Mouse (Mus musculus) midbrain, postnatal 0 days (tissue): ENCODE measurements around the gene B3galt6. TPM values are rescaled to one million over a fixed set of nuclear protein-coding genes. Genes with fewer than 3 reads are reported as not detected.

Experiments used
- ATAC-seq: fragments of 200-750 bp; cut with Nextera tagmentation; 2 replicates; pipeline ENCODE4 v1.8.0; 2017; ENCODE audit warnings: moderate number of reproducible peaks, mild to moderate bottlenecking, moderate TSS enrichment, moderate library complexity; ENCODE audit not compliant: low FRiP score
- DNase-seq: peaks from one replicate; pipeline ENCODE4 v3.0.0-alpha.2; 2015; ENCODE audit warnings: low spot score
- H3K27ac ChIP-seq: fragments of 300-500 bp; sonication (generic); 2 replicates; pipeline ENCODE4 v1.5.1; 2014; ENCODE audit warnings: low read depth, mild to moderate bottlenecking, low read length, mixed read lengths
- H3K27me3 ChIP-seq: fragments of 300-500 bp; sonication (generic); 2 replicates; pipeline ENCODE4 v1.6.1; 2014; ENCODE audit warnings: low read length, control low read depth, mixed read lengths; ENCODE audit not compliant: insufficient read depth
- H3K36me3 ChIP-seq: fragments of 300-500 bp; sonication (generic); 2 replicates; pipeline ENCODE4 v1.6.1; 2014; ENCODE audit warnings: low read length, control low read depth, mixed read lengths; ENCODE audit not compliant: insufficient read depth
- H3K4me1 ChIP-seq: fragments of 300-500 bp; sonication (generic); 2 replicates; pipeline ENCODE4 v1.6.1; 2014; ENCODE audit warnings: mild to moderate bottlenecking, control low read depth, antibody characterized with exemption, low read length, mixed read lengths; ENCODE audit not compliant: insufficient read depth
- H3K4me2 ChIP-seq: fragments of 300-500 bp; sonication (generic); 2 replicates; pipeline ENCODE4 v1.6.1; 2014; ENCODE audit warnings: low read depth, mild to moderate bottlenecking, low read length, mixed read lengths; ENCODE audit not compliant: poor library complexity, severe bottlenecking
- H3K4me3 ChIP-seq: fragments of 300-500 bp; sonication (generic); 2 replicates; pipeline ENCODE4 v1.5.1; 2014; ENCODE audit warnings: low read depth, mild to moderate bottlenecking, low read length, moderate library complexity
- H3K9ac ChIP-seq: fragments of 300-500 bp; sonication (generic); replicated peaks from 2 replicates; pipeline ENCODE4 v1.6.1; 2014; ENCODE audit warnings: mild to moderate bottlenecking, low read length, moderate library complexity, mixed read lengths; ENCODE audit not compliant: poor library complexity, severe bottlenecking
- H3K9me3 ChIP-seq: fragments of 300-500 bp; sonication (generic); 2 replicates; pipeline ENCODE4 v1.6.1; 2016; ENCODE audit warnings: low read length, control low read depth
- CTCF ChIP-seq: IDR thresholded peaks from 2 replicates; pipeline ENCODE4 v1.5.1; 2016; ENCODE audit warnings: antibody characterized with exemption, mild to moderate bottlenecking
- WGBS: fragments of 180-500 bp; shearing (Covaris S2); extraction: QIAGEN DNeasy Blood & Tissue Kit; methylation state at CpG from one replicate; pipeline ENCODE4 v1.1.7; 2014; 5-methylcytosine and 5-hydroxymethylcytosine counted together
- polyA plus RNA-seq: library from polyadenylated mRNA; unstranded; fragments of >200 nt; fragmentation: Nextera tagmentation; extraction: Ambion mirVana; gene quantifications from 2 replicates; pipeline ENCODE4 v1.2.1, GENCODE M21; 2015
- total RNA-seq: library from RNA; depleted of rRNA; stranded (reverse); fragments of >200 nt; gene quantifications from 2 replicates; pipeline ENCODE4 v1.2.3, GENCODE M21; 2014; rRNA removed

B3galt6 gene
- total and polyA plus RNA-seq, 2 experiments from 2014 or later = 31.1 to 57.2 TPM

DNA sequence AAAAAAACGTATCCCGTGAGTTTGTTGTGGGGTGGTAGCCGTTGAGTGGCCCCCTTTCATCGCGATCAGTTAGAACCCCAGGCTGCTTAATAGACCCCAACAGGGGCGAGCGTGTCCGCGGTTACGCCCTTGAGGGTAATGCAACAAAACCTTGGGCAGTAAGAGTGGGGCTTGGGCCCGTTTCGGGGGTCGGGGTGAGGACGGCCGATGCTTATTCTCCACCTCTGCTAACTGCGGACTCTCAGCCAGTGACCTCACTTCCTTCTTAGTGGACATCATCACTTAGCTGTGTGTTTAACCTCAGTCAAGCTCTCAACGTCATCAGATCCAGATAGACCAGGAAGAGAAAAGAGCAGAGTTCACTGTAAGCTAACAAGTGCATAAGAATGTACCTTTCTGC lies 48.2 kb downstream of the B3galt6 start:
- Histone ChIP-seq H3K4me3 (peak overlapping the region; percentile 93), H3K27ac (peak overlapping the region; percentile 78), H3K9me3 (no peaks in the 10 kb centered on the region), H3K36me3 (peaks cover 13% of the 10 kb centered on the region; the same call in 1 of the 2 replicates), H3K4me2 (peak overlapping the region; percentile 73), H3K9ac (peak overlapping the region; percentile 90), H3K4me1 (peaks cover 6% of the 10 kb centered on the region; the same call in 1 of the 2 replicates), H3K27me3 (no peaks in the 10 kb centered on the region)
- no peak for TF ChIP-seq CTCF
- ATAC-seq = peak; percentile 25; the same call in 1 of the 2 replicates
- DNase-seq = peak; percentile 18
- WGBS = 0% methylated on average over 17 of the region's 17 CpGs

DNA sequence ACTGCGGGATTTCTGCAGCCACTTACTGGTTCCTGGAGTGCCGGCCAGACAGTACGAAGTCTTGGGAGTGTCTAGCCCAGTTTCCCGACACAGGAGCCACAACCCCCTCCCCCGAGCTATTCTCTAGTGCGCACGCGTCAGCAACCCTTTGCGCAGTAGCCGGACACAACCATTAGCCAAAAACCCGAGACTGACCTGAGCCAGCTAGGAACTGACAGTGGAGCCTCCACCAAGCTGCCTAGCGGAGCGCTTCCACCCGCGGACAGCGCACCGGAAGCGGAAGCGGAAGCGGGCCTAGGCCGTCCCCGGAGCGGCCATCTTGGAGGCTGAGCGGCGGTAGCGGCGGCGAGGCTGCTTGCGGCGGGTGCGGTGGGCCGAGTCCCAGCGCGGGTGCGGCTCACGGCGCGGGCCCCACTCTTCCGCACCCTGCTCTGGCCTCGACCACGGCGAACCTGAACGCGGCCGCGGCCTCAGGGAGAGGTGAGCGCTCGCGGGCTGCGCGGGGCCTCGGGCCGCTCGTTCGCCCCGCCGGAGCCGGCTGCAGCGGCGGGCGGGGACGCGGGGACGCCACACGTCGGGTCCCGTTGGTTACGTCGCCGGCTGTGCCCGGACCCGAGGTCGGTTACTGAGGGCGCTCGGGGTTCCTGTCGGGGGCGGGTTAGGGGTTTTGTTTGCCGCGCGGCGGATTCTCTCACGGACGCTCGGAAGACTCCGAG lies 48.8 kb downstream of the B3galt6 start, which contains the start of gene Ube2j2:
Gene Ube2j2, plus strand, starts transcription at position 298 of the 716 bp plus-strand sequence.
- peak; percentile 98 for ATAC-seq
- TF ChIP-seq CTCF = no peak
- H3K27me3 ChIP-seq = no peaks in the 10 kb centered on the region
- peak within 1 kb of the TSS; percentile 90 for H3K9ac ChIP-seq
- DNase-seq = peak; percentile 97
- peak within 1 kb of the TSS; percentile 93 for H3K4me3 ChIP-seq
- 0 out of 2 replicates have a peak, but pooled peaks cover 9% of the 10 kb centered on the region for H3K36me3 ChIP-seq
- under 1% methylated on average over 70 of the region's 85 CpGs for WGBS
- H3K9me3 ChIP-seq = no peaks in the 10 kb centered on the region
- peak within 1 kb of the TSS; percentile 80 for H3K27ac ChIP-seq
- peak within 1 kb of the TSS; percentile 92 for H3K4me2 ChIP-seq
- H3K4me1 ChIP-seq = peaks cover 6% of the 10 kb centered on the region; the same call in 1 of the 2 replicates

DNA sequence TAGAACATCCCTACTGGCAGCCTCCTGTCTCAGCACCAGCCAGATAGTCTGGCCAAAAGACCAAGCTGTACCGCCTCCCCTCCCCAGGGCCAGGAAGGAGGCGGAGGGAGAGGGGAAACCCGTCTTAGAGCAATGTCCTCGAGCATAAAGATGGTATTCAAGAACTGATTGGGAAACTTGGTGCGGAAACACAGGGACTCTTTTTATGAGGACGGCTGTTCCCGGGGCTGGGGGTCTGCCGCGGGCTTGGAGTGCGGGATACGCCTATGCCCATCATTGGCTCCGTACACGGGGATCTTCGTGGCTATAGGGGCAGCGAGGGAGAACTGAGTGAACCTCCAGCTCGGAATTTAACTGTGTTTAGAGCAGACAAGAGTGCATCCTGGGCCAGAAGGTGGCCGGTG lies 49.4 kb downstream of the B3galt6 start:
- ATAC-seq = peak; percentile 55; the same call in 1 of the 2 replicates
- 0 out of 2 replicates have a peak, but pooled peaks have one; percentile 1 for TF ChIP-seq CTCF
- H3K9me3 ChIP-seq = no peaks in the 10 kb centered on the region

More for the DNA sequence above, 49.4 kb downstream of the B3galt6 start:
- H3K27ac ChIP-seq = peak overlapping the region; percentile 80
- DNase-seq = peak; percentile 49
- peak overlapping the region; percentile 93 for H3K4me3 ChIP-seq
- H3K36me3 ChIP-seq = 0 out of 2 replicates have a peak, but pooled peaks cover 6% of the 10 kb centered on the region
- H3K27me3 ChIP-seq = no peaks in the 10 kb centered on the region
- WGBS = 1% methylated on average over 17 of the region's 17 CpGs
- peaks cover 6% of the 10 kb centered on the region; the same call in 1 of the 2 replicates for H3K4me1 ChIP-seq
- H3K4me2 ChIP-seq = peak overlapping the region; percentile 92
- peak overlapping the region; percentile 75 for H3K9ac ChIP-seq

Other genes starting within 250 kb of the B3galt6 start
- gene Atad3a, start 231.6 kb downstream of the B3galt6 start, total RNA-seq = 52.6 and 69.1 TPM in 2 replicates
- gene Atad3a, start 231.6 kb downstream of the B3galt6 start, polyA plus RNA-seq = 65.9 and 69.9 TPM in 2 replicates
- 42.1 and 42.5 TPM in 2 replicates for gene Vwa1, start 218.0 kb downstream of the B3galt6 start, total RNA-seq
- gene Vwa1, start 218.0 kb downstream of the B3galt6 start, polyA plus RNA-seq = 25.5 and 28.7 TPM in 2 replicates
- 0.66 and 1.6 TPM in 2 replicates for gene Tmem88b, start 206.8 kb downstream of the B3galt6 start, total RNA-seq
- gene Tmem88b, start 206.8 kb downstream of the B3galt6 start, polyA plus RNA-seq = 0.56 and 0.65 TPM in 2 replicates
- not detected in 2 replicates for gene Ankrd65, start 202.2 kb downstream of the B3galt6 start, total RNA-seq
- gene Ankrd65, start 202.2 kb downstream of the B3galt6 start, polyA plus RNA-seq = not detected in 2 replicates
- gene Mrpl20, start 189.8 kb downstream of the B3galt6 start, total RNA-seq = 111 and 123 TPM in 2 replicates
- gene Mrpl20, start 189.8 kb downstream of the B3galt6 start, polyA plus RNA-seq = 279 and 316 TPM in 2 replicates
- 66.3 and 112 TPM in 2 replicates for gene Ccnl2, start 180.2 kb downstream of the B3galt6 start, total RNA-seq
- 78.6 and 88.8 TPM in 2 replicates for gene Ccnl2, start 180.2 kb downstream of the B3galt6 start, polyA plus RNA-seq
- 90.9 and 102 TPM in 2 replicates for gene Aurkaip1, start 161.4 kb downstream of the B3galt6 start, total RNA-seq
- 155 and 158 TPM in 2 replicates for gene Aurkaip1, start 161.4 kb downstream of the B3galt6 start, polyA plus RNA-seq
- 35.5 and 37.2 TPM in 2 replicates for gene Mxra8, start 153.0 kb downstream of the B3galt6 start, total RNA-seq
- 27.2 and 32.7 TPM in 2 replicates for gene Mxra8, start 153.0 kb downstream of the B3galt6 start, polyA plus RNA-seq
- gene Dvl1, start 145.2 kb downstream of the B3galt6 start, total RNA-seq = 141 and 156 TPM in 2 replicates
- gene Dvl1, start 145.2 kb downstream of the B3galt6 start, polyA plus RNA-seq = 17.5 TPM in 2 replicates
- gene Tas1r3, start 129.3 kb downstream of the B3galt6 start, total RNA-seq = 0.38 and 1.2 TPM in 2 replicates
- gene Tas1r3, start 129.3 kb downstream of the B3galt6 start, polyA plus RNA-seq = 0.12 and 0.22 TPM in 2 replicates
- 35.3 and 43.7 TPM in 2 replicates for gene Cptp, start 123.2 kb downstream of the B3galt6 start, total RNA-seq
- gene Cptp, start 123.2 kb downstream of the B3galt6 start, polyA plus RNA-seq = 27.3 and 32.1 TPM in 2 replicates
- 45.0 and 56.0 TPM in 2 replicates for gene Ints11, start 123.1 kb downstream of the B3galt6 start, total RNA-seq
- 53.6 and 56.0 TPM in 2 replicates for gene Ints11, start 123.1 kb downstream of the B3galt6 start, polyA plus RNA-seq
- 71.9 and 95.9 TPM in 2 replicates for gene Pusl1, start 100.9 kb downstream of the B3galt6 start, total RNA-seq
- gene Pusl1, start 100.9 kb downstream of the B3galt6 start, polyA plus RNA-seq = 54.3 and 54.5 TPM in 2 replicates
- 82.6 and 99.3 TPM in 2 replicates for gene Acap3, start 100.8 kb downstream of the B3galt6 start, total RNA-seq
- gene Acap3, start 100.8 kb downstream of the B3galt6 start, polyA plus RNA-seq = 63.3 and 64.5 TPM in 2 replicates
- 76.5 and 82.0 TPM in 2 replicates for gene Ube2j2, start 48.8 kb downstream of the B3galt6 start, total RNA-seq
- 125 and 138 TPM in 2 replicates for gene Ube2j2, start 48.8 kb downstream of the B3galt6 start, polyA plus RNA-seq
- gene C1qtnf12, start 30.3 kb downstream of the B3galt6 start, total RNA-seq = 11.7 and 13.3 TPM in 2 replicates
- gene C1qtnf12, start 30.3 kb downstream of the B3galt6 start, polyA plus RNA-seq = 11.7 and 14.8 TPM in 2 replicates
- gene Sdf4, start 223 bp upstream of the B3galt6 start, total RNA-seq = 84.8 and 105 TPM in 2 replicates
- 111 and 112 TPM in 2 replicates for gene Sdf4, start 223 bp upstream of the B3galt6 start, polyA plus RNA-seq
- gene Tnfrsf4, start 21.2 kb upstream of the B3galt6 start, total RNA-seq = 0.66 and 1.4 TPM in 2 replicates
- gene Tnfrsf4, start 21.2 kb upstream of the B3galt6 start, polyA plus RNA-seq = 0.54 and 0.78 TPM in 2 replicates
- gene Tnfrsf18, start 33.5 kb upstream of the B3galt6 start, total RNA-seq = not detected in 2 replicates
- gene Tnfrsf18, start 33.5 kb upstream of the B3galt6 start, polyA plus RNA-seq = 1.5 and 2.2 TPM in 2 replicates
- gene Ttll10, start 66.8 kb upstream of the B3galt6 start, total RNA-seq = 1.9 TPM in 1 of 2 replicates, not detected in the other
- not detected in 2 replicates for gene Ttll10, start 66.8 kb upstream of the B3galt6 start, polyA plus RNA-seq
- gene 9430015G10Rik, start 117.3 kb upstream of the B3galt6 start, total RNA-seq = 28.1 and 31.1 TPM in 2 replicates
- 22.1 and 25.2 TPM in 2 replicates for gene 9430015G10Rik, start 117.3 kb upstream of the B3galt6 start, polyA plus RNA-seq
- 0.44 and 0.52 TPM in 2 replicates for gene Rnf223, start 137.9 kb upstream of the B3galt6 start, total RNA-seq
- 0.20 and 0.23 TPM in 2 replicates for gene Rnf223, start 137.9 kb upstream of the B3galt6 start, polyA plus RNA-seq
- gene Agrn, start 204.8 kb upstream of the B3galt6 start, total RNA-seq = 303 and 333 TPM in 2 replicates
- gene Agrn, start 204.8 kb upstream of the B3galt6 start, polyA plus RNA-seq = 72.8 and 77.1 TPM in 2 replicates
- gene Isg15, start 208.2 kb upstream of the B3galt6 start, total RNA-seq = 1.7 and 2.3 TPM in 2 replicates
- 2.4 and 3.9 TPM in 2 replicates for gene Isg15, start 208.2 kb upstream of the B3galt6 start, polyA plus RNA-seq
- 7.5 and 8.2 TPM in 2 replicates for gene AW011738, start 210.7 kb upstream of the B3galt6 start, total RNA-seq
- 3.5 and 3.7 TPM in 2 replicates for gene AW011738, start 210.7 kb upstream of the B3galt6 start, polyA plus RNA-seq
- gene Perm1, start 223.2 kb upstream of the B3galt6 start, total RNA-seq = 1.9 and 2.0 TPM in 2 replicates
- gene Perm1, start 223.2 kb upstream of the B3galt6 start, polyA plus RNA-seq = 1.4 and 1.7 TPM in 2 replicates
- 46.6 and 46.7 TPM in 2 replicates for gene Plekhn1, start 242.2 kb upstream of the B3galt6 start, total RNA-seq
- 18.7 and 19.3 TPM in 2 replicates for gene Plekhn1, start 242.2 kb upstream of the B3galt6 start, polyA plus RNA-seq
- gene Noc2l, start 243.4 kb upstream of the B3galt6 start, total RNA-seq = 75.7 and 81.3 TPM in 2 replicates
- gene Noc2l, start 243.4 kb upstream of the B3galt6 start, polyA plus RNA-seq = 42.6 and 47.1 TPM in 2 replicates